Mouse (Mus musculus) heart, embryonic 11.5 days (tissue): Measurements from ENCODE around the gene Pmpca. TPM values are rescaled to one million over a fixed set of nuclear protein-coding genes. Genes with fewer than 3 reads are reported as not detected.
A peak's percentile ranks its signal among the peaks of the same experiment; 100 is the strongest.

Experiments used
- ATAC-seq: fragments of 200-750 bp; cut with Nextera tagmentation; replicated peaks from 2 replicates; pipeline ENCODE4 v1.8.0; 2017; ENCODE audit warnings: moderate library complexity; ENCODE audit not compliant: insufficient number of reproducible peaks, low FRiP score, low TSS enrichment
- H3K27ac ChIP-seq: fragments of 300-500 bp; sonication (generic); 2 replicates; pipeline ENCODE4 v1.5.1; 2014; ENCODE audit warnings: mild to moderate bottlenecking, low read depth, low read length
- H3K27me3 ChIP-seq: fragments of 300-500 bp; sonication (generic); 2 replicates; pipeline ENCODE4 v1.6.1; 2014; ENCODE audit warnings: mild to moderate bottlenecking, low read length, mixed read lengths; ENCODE audit not compliant: control insufficient read depth, insufficient read depth
- H3K36me3 ChIP-seq: fragments of 300-500 bp; sonication (generic); 2 replicates; pipeline ENCODE4 v1.6.1; 2014; ENCODE audit warnings: mild to moderate bottlenecking, low read length, moderate library complexity, mixed read lengths; ENCODE audit not compliant: control insufficient read depth, insufficient read depth
- H3K4me1 ChIP-seq: fragments of 300-500 bp; sonication (generic); 2 replicates; pipeline ENCODE4 v1.6.1; 2014; ENCODE audit warnings: low read length; ENCODE audit not compliant: control insufficient read depth, insufficient read depth
- H3K4me2 ChIP-seq: fragments of 300-500 bp; sonication (generic); 2 replicates; pipeline ENCODE4 v1.6.1; 2014; ENCODE audit warnings: mild to moderate bottlenecking, moderate library complexity
- H3K4me3 ChIP-seq: fragments of 300-500 bp; sonication (generic); 2 replicates; pipeline ENCODE4 v1.5.1; 2014; ENCODE audit warnings: low read depth, low read length
- H3K9ac ChIP-seq: fragments of 300-500 bp; sonication (generic); 2 replicates; pipeline ENCODE4 v1.6.1; 2014; ENCODE audit warnings: mild to moderate bottlenecking, low read depth, low read length, moderate library complexity
- H3K9me3 ChIP-seq: fragments of 300-500 bp; sonication (generic); replicated peaks from 2 replicates; pipeline ENCODE4 v1.6.1; 2016; ENCODE audit warnings: low read length; ENCODE audit not compliant: control insufficient read depth
- WGBS: fragments of 180-500 bp; shearing (Covaris S2); extraction: QIAGEN DNeasy Blood & Tissue Kit; methylation state at CpG from one replicate; pipeline ENCODE4 v1.1.7; 2014; ENCODE audit not compliant: insufficient replicate concordance; 5-methylcytosine and 5-hydroxymethylcytosine counted together
- polyA plus RNA-seq: library from polyadenylated mRNA; unstranded; fragments of >200 nt; fragmentation: Nextera tagmentation; extraction: Ambion mirVana; gene quantifications from 2 replicates; pipeline ENCODE4 v1.2.1, GENCODE M21; 2014

Gene Pmpca
- 112 and 134 TPM in 2 replicates for polyA plus RNA-seq

DNA sequence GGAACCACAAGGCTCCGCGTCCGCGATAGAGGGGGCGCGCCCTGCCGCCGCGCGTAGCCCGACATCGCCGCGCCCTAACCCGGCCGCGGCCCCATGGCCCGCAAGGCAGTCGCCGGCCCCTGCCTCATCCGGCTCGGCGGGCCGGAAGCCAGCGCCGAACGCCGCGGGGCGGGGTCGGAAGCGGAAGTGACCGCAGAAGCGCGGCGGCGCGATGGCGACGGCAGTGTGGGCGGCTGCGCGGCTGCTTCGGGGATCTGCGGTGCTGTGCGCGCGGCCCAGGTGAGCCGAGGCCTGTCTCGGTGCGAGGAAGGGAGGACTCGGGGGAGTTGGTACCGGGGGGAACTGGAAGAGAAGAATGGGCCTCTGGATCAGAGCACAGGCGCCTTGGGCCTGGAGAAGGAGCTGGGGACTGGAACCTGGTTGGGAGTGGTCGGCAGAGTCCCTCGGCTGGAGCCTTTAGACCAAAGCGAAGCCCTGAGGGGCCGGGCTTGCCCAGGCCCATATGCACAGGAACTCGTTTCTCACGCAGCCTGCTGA is at the start of gene Pmpca, which contains the start of gene Entr1:
Gene Pmpca, plus strand, starts transcription at position 186 of the 537 bp plus-strand sequence.
Gene Entr1, minus strand, starts transcription at position 163 of the 537 bp plus-strand sequence.
- under 1% methylated on average over 45 of the region's 60 CpGs for WGBS
- H3K27me3 ChIP-seq: no peaks in the 10 kb centered on the region
- peak; percentile 78 for ATAC-seq
- peaks cover 44% of the 10 kb centered on the region for H3K36me3 ChIP-seq
- peak within 1 kb of the TSS; percentile 90 for H3K4me2 ChIP-seq
- peaks cover 9% of the 10 kb centered on the region for H3K4me1 ChIP-seq
- peak within 1 kb of the TSS; percentile 97 for H3K4me3 ChIP-seq
- H3K9ac ChIP-seq: peak within 1 kb of the TSS; percentile 82
- H3K27ac ChIP-seq: peak within 1 kb of the TSS; percentile 50
- no peaks in the 10 kb centered on the region for H3K9me3 ChIP-seq

DNA sequence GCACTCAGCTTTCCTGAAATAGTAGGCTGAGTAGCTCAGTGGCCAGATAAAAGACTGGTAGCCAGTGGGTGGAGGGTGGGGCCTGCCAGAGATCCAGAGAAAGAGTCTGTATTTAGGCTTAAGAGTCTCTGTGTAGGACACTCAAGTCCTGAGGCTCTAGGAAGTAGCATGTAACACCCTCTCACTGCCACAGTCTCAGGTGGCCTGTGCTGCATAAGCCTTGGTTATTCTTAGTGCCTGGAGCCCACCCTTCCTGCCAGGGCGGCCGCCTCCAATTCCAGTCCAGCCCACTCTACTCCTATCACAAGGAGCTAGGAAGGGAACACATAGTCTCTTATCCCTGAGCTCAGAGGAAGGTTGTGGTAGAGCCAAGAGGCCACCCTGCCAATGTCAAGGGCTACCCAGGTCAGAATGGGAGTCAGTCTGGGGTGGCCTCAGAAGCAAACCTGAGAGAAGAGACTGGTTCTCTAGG is 47.6 kb upstream of the Pmpca start:
- H3K4me3 ChIP-seq: no peak overlapping the region
- peaks cover 26% of the 10 kb centered on the region for H3K4me1 ChIP-seq
- H3K36me3 ChIP-seq: peaks cover 21% of the 10 kb centered on the region
- no peaks in the 10 kb centered on the region for H3K9me3 ChIP-seq
- H3K4me2 ChIP-seq: peak overlapping the region; percentile 14
- ATAC-seq: peak; percentile 50; the same call in 1 of the 2 replicates
- WGBS: 74% methylated on average over 2 of the region's 2 CpGs
- peak overlapping the region; percentile 46 for H3K9ac ChIP-seq
- H3K27me3 ChIP-seq: no peaks in the 10 kb centered on the region
- peak overlapping the region; percentile 92 for H3K27ac ChIP-seq

DNA sequence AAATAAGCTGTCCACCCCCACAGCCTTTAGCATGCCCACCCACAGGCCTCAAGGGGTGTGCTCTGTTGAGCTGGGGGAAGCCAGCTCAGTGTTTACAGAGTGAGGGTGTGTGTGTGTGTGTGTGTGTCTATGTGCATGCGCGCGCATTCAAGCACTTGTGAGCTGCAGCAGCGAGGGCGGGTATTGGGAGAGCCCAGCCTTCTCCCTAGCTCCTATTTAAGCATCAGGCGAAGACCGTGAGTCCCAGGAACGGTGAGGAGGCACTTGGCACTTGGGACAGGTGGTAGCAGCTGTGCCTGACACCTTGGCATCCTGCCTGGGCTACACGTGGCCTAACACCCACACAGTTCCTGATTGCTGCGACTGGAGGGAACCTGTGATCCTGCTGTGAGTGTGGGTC is 47.1 kb upstream of the Pmpca start:
- Histone ChIP-seq H3K27me3 (no peaks in the 10 kb centered on the region), H3K36me3 (peaks cover 26% of the 10 kb centered on the region), H3K27ac (peak overlapping the region; percentile 92), H3K4me3 (no peak overlapping the region), H3K9ac (peak overlapping the region; percentile 52), H3K4me2 (peak overlapping the region; percentile 14; the same call in 1 of the 2 replicates), H3K4me1 (peaks cover 26% of the 10 kb centered on the region), H3K9me3 (no peaks in the 10 kb centered on the region)
- ATAC-seq: no peak
- WGBS: 54% methylated on average over 10 of the region's 10 CpGs

DNA sequence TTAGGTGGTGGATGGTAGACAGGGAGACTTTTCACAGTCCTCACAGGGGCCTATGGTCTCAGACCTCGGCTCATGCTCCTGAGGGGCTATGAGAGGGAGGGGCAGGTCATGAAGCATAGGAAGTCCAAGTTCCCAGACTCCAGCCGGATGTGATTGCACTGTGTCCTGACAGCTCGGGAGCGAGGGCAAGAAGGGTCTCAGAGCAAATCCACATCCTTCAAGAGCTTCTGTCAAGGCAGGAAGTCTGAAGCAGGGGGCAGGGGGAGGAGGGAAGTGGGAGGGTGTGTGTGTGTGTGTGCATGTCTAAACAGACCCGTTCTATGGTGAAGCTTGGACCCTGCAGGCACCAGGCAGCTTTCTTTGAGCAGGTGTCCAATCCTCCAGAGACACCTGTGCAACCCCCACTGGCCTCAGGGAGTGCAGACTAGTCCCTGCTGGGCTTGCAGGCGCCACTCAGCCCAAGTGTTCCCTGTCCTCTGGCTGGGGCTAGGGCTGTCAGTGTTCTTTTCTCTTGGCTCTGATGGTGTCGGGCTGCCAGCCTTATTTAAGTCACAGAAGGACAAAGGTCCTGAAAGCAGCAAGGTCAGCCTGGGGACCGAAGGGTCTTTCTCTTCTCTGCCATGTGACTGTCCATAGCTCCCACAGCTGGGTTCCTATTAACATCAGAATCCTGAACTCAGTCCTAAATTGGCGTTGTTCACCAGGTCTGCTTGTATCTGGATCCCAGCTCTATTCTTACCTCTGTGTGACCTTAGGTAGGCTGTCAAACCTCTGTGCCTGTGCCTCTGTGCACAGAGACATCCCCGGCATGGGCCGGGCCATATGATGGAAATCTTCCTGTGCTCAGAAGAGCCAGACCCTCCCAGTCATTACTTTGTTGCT is 46.3 kb upstream of the Pmpca start:
- peak overlapping the region; percentile 52 for H3K9ac ChIP-seq
- no peak overlapping the region for H3K4me2 ChIP-seq
- peaks cover 26% of the 10 kb centered on the region for H3K4me1 ChIP-seq
- H3K27me3 ChIP-seq: no peaks in the 10 kb centered on the region
- no peak overlapping the region for H3K4me3 ChIP-seq
- WGBS: 54% methylated on average over 11 of the region's 11 CpGs
- H3K36me3 ChIP-seq: peaks cover 28% of the 10 kb centered on the region
- H3K27ac ChIP-seq: peak overlapping the region; percentile 92
- H3K9me3 ChIP-seq: no peaks in the 10 kb centered on the region
- ATAC-seq: no peak

DNA sequence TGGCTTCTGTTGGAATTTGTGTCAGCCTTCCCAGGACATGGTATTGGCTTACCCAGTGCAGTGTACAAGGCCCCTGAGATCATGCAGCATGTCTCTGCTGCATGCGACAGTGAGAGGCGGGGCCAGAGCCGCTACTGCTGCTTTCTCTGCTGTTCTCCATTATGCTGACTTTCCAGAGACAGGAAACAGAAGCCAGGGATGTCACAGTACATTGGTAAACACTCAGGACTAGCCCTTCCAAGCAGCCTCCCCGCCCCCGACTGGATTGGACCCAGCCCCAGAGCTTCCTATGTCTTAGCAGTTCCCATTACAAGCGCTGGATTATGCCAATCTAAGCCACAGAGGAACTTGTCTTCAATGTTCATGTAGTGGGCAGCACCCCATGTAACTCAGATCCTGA is 40.9 kb upstream of the Pmpca start:
- Histone ChIP-seq H3K27ac (peak overlapping the region; percentile 18; the same call in 1 of the 2 replicates), H3K4me2 (no peak overlapping the region), H3K27me3 (no peaks in the 10 kb centered on the region), H3K9ac (no peak overlapping the region), H3K4me3 (no peak overlapping the region), H3K4me1 (peaks cover 25% of the 10 kb centered on the region), H3K36me3 (peaks cover 26% of the 10 kb centered on the region), H3K9me3 (no peaks in the 10 kb centered on the region)
- no peak for ATAC-seq
- 54% methylated on average over 6 of the region's 6 CpGs for WGBS

DNA sequence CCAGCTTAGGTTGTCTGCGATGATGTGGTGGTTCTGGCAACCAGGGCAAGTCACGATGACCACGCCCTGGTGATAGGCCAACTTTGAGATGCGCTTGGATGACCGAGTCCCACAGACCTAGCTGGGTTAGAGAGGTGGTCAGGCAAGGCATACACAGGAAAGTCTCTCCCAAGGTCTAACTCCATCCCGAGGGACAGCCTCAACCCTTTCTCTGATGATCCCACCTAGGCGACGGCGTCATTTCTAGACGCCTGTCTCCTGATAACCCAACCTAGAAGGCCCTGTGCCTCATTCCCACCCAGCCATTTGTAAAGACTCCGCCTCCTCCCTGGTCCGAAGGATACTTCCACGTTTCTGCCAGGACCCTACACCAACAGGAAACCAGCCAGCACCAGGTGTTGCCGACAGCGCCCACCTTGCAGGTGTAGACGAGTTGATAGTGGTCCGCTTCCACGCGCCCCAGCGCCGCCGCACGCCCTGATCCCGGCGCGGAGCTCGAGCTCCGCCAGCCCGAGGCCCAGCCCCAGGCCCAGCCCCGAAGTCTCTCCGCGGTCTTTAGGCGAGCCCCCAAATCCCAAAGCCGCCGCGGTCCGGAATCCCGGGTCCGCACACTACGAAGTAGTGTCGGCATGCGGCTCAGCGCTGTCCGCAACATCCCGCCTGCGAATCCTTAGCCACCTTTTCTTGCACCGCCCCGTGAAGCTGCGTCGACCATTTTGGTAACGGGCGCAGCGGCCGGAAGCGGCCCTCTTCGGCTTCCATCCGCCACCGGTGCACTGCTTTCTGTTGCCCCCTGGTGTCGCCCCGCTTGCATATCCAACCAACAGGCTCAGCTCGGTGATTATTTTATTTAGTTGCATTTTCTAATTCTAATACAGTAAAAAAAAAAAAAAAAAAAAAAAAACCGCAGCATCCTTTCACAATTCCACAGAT is 37.5 kb upstream of the Pmpca start, which contains the start of gene Dnlz:
Gene Dnlz, minus strand, starts transcription at position 753 of the 933 bp plus-strand sequence.
- Histone ChIP-seq H3K4me3 (peak within 1 kb of the TSS; percentile 70), H3K27ac (peak within 1 kb of the TSS; percentile 66), H3K27me3 (no peaks in the 10 kb centered on the region), H3K9ac (peak within 1 kb of the TSS; percentile 87), H3K9me3 (no peaks in the 10 kb centered on the region), H3K4me1 (peaks cover 25% of the 10 kb centered on the region), H3K36me3 (peaks cover 8% of the 10 kb centered on the region), H3K4me2 (peak within 1 kb of the TSS; percentile 95)
- WGBS: 2% methylated on average over 62 of the region's 62 CpGs
- ATAC-seq: peak; percentile 63; the same call in 1 of the 2 replicates

DNA sequence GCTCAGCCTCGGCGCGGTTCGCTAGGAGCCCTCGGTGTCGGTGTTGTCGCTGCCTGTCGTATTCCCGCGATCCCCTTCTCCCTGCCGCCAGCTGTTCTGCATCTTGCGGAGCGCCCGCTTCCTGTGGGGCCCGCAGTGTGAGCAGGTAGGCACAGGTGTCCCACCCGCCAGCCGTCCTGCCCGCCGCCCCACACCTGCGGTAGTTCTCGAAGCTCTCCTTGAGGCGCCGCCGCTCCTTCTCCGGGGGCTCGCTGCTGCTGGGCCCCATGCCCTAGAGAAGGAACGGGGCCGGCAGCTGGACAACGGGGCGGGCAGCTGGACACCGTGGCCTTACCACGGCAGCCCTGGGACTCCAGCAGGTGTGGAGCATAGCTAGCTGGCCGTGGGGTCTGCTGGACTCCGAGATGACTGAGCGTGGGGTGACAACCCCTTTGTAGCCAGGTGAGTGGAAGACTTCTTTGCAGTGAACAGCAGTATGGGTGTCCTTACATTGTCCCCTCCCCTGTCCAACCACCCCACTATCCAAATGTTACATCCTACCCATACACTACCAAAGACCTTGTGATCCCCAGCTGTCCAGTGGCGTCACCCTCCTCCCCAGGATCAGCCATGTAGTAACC is 36.7 kb upstream of the Pmpca start:
- peak overlapping the region; percentile 87 for H3K9ac ChIP-seq
- peak overlapping the region; percentile 70 for H3K4me3 ChIP-seq
- ATAC-seq: 0 out of 2 replicates have a peak, but pooled peaks have one; percentile 6
- H3K36me3 ChIP-seq: peaks cover 3% of the 10 kb centered on the region; the same call in 1 of the 2 replicates
- peak overlapping the region; percentile 95 for H3K4me2 ChIP-seq
- H3K9me3 ChIP-seq: no peaks in the 10 kb centered on the region
- H3K27ac ChIP-seq: peak overlapping the region; percentile 15; the same call in 1 of the 2 replicates
- peaks cover 25% of the 10 kb centered on the region for H3K4me1 ChIP-seq
- WGBS: 3% methylated on average over 36 of the region's 36 CpGs
- H3K27me3 ChIP-seq: no peaks in the 10 kb centered on the region
